Mouse (Mus musculus): ENCODE data around the gene Ppt1. TPM values are rescaled to one million over a fixed set of nuclear protein-coding genes. Genes with fewer than 3 reads are reported as not detected.

Ppt1 gene
- polyA plus RNA-seq, 1 experiment from 2014 or later, result 91.8 TPM

Other genes starting within 250 kb of the Ppt1 start
- gene 9530002B09Rik, start 147.0 kb upstream of the Ppt1 start, polyA plus RNA-seq (2015; fragmentation: Nextera tagmentation; extraction: Ambion mirVana), result not detected in 2 replicates
- 70.3 and 75.0 TPM in 2 replicates for gene Cap1, start 49.8 kb downstream of the Ppt1 start, polyA plus RNA-seq (2015; fragmentation: Nextera tagmentation; extraction: Ambion mirVana)
- gene Mfsd2a, start 124.9 kb downstream of the Ppt1 start, polyA plus RNA-seq (2015; fragmentation: Nextera tagmentation; extraction: Ambion mirVana), result 32.3 and 33.5 TPM in 2 replicates
- gene Mycl, start 159.4 kb downstream of the Ppt1 start, polyA plus RNA-seq (2015; fragmentation: Nextera tagmentation; extraction: Ambion mirVana), result 58.9 and 68.8 TPM in 2 replicates
- gene Trit1, start 180.4 kb downstream of the Ppt1 start, polyA plus RNA-seq (2015; fragmentation: Nextera tagmentation; extraction: Ambion mirVana), result 25.3 and 25.9 TPM in 2 replicates

All from midbrain, embryonic 16.5 days (tissue).